Mouse (Mus musculus) colon, adult 2 months (tissue): ENCODE data around the gene Trim61. TPM values are rescaled to one million over a fixed set of nuclear protein-coding genes. Genes with fewer than 3 reads are reported as not detected.

Experiments used
- polyA plus RNA-seq: library from polyadenylated mRNA; depleted of rRNA; stranded (reverse); fragments of >200 nt; gene quantifications from 2 replicates; pipeline ENCODE4 v1.2.3, GENCODE M21; 2012; rRNA removed

Gene Trim61
- not detected in 2 replicates for polyA plus RNA-seq

DNA sequence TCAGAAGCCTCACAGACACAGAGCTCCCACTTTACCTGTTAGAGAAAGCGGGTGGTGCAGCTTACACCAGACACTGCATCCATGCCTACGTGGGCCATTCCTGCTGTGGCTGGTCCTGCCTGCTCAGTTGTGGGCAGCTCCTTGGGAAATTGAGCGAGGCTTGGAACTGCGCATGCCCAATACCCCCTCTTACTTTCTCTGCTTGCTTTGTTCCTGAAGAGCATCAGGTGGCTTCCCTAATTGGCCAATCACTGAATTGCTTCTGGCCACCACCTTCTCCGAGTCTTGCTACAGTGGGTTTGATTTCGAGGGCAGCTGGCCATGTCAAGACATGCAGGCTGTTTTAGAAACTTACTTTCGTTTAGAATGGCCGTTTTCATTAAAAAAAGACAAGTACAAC, at the start of gene Trim61, which contains the start of gene Trim60:
Gene Trim61 (minus strand): TSS at position 101 of the 400 bp plus-strand sequence.
Gene Trim60 (minus strand): TSS at position 162 of the 400 bp plus-strand sequence.

GRCm38 (mm10) chr8:65037117-65037533, 18.8 kb upstream of the Trim61 start, which contains the start of gene Apela:
Gene Apela, minus strand, starts transcription at chr8:65037336.

GRCm38 (mm10) chr8:64987731-64988130, 30.6 kb downstream of the Trim61 start, which contains the start of gene Trim75:
Gene Trim75, minus strand, starts transcription at chr8:64987831.

Other genes starting within 250 kb of the Trim61 start
- 11.2 and 11.9 TPM in 2 replicates for gene Klhl2, start 168.5 kb downstream of the Trim61 start, polyA plus RNA-seq
- 41.5 and 51.6 TPM in 2 replicates for gene Tmem192, start 71.3 kb downstream of the Trim61 start, polyA plus RNA-seq
- gene Trim75, start 30.7 kb downstream of the Trim61 start, polyA plus RNA-seq = not detected in 2 replicates
- not detected in 2 replicates for gene Trim60, start 61 bp upstream of the Trim61 start, polyA plus RNA-seq
- gene Apela, start 18.8 kb upstream of the Trim61 start, polyA plus RNA-seq = 0.29 and 0.33 TPM in 2 replicates
- gene Gm10663, start 56.5 kb upstream of the Trim61 start, polyA plus RNA-seq = not detected in 2 replicates
- gene BC030870, start 111.0 kb upstream of the Trim61 start, polyA plus RNA-seq = 7.8 and 11.9 TPM in 2 replicates